In genomic region chr14:73861782-73862181, GRCm38 (mm10) we compare ENCODE assay signal across 18 mouse cellular contexts.
A peak's percentile ranks its signal among the peaks of the same experiment; 100 is the strongest.
DNase-seq lines count a peak whose midpoint lies in the region; ATAC-seq and TF ChIP-seq lines count a peak whose summit lies in the region.
"Had no signal": no experiment of that assay in that cellular context is flagged by ENCODE, and none has a peak within 500 bp of the region (broad histone marks: within the 10 kb centered on the region; RNA-seq: fewer than 3 reads in every experiment).

No protein-coding gene starts in this region.

- no peaks in the 10 kb centered on the region for H3K9me3 ChIP-seq in kidney, postnatal 0 days (replicated peaks; ENCODE audit: low read length)
- no peaks in the 10 kb centered on the region for H3K9me3 ChIP-seq in limb, embryonic 10.5 days (replicated peaks)
- H3K9me3 ChIP-seq: forebrain, embryonic 12.5 days; hindbrain, embryonic 13.5 days; midbrain, embryonic 13.5 days; stomach, embryonic 15.5 days had no signal

- intact Hi-C loops in gastrocnemius, postnatal 14 days (cut with DNase I; ENCODE audit: low total_unique reads) = no loop called here

- ATAC-seq in kidney, postnatal 0 days (replicated peaks; ENCODE audit: low FRiP score, low read depth) = no peak
- ATAC-seq in monocyte, adult 5-6 weeks (replicated peaks; ENCODE audit: insufficient number of reproducible peaks, low FRiP score, low TSS enrichment, poor library complexity, severe bottlenecking) = no peak
- ATAC-seq: midbrain, embryonic 13.5 days had no signal

- H3K4me1 ChIP-seq in kidney, postnatal 0 days (replicated peaks; ENCODE audit: insufficient read depth, low read length) = no peaks in the 10 kb centered on the region
- H3K4me1 ChIP-seq in limb, embryonic 10.5 days = no peaks in the 10 kb centered on the region
- H3K4me1 ChIP-seq: forebrain, embryonic 12.5 days; hindbrain, embryonic 13.5 days; midbrain, embryonic 13.5 days; stomach, embryonic 15.5 days had no signal

- TF ChIP-seq CTCF in kidney, postnatal 0 days (IDR thresholded peaks at IDR 0.05; ENCODE audit: low read depth) = no peak

- H3K9ac ChIP-seq in kidney, postnatal 0 days (ENCODE audit: low read depth, low read length) = no peak overlapping the region
- H3K9ac ChIP-seq: forebrain, embryonic 12.5 days; hindbrain, embryonic 13.5 days; midbrain, embryonic 13.5 days; stomach, embryonic 15.5 days had no signal

- WGBS in kidney, postnatal 0 days = 30% methylated on average over 2 of the region's 2 CpGs
- WGBS in limb, embryonic 10.5 days = 45% methylated on average over 2 of the region's 2 CpGs

- H3K36me3 ChIP-seq in kidney, postnatal 0 days (ENCODE audit: insufficient read depth, low read length) = no peaks in the 10 kb centered on the region
- H3K36me3 ChIP-seq in limb, embryonic 10.5 days = no peaks in the 10 kb centered on the region
- H3K36me3 ChIP-seq: forebrain, embryonic 12.5 days; hindbrain, embryonic 13.5 days; midbrain, embryonic 13.5 days; stomach, embryonic 15.5 days had no signal

- no peaks in the 10 kb centered on the region for H3K27me3 ChIP-seq in kidney, postnatal 0 days (ENCODE audit: insufficient read depth, low read length)
- no peaks in the 10 kb centered on the region for H3K27me3 ChIP-seq in limb, embryonic 10.5 days (ENCODE audit: low read depth, poor library complexity, severe bottlenecking)
- H3K27me3 ChIP-seq: forebrain, embryonic 12.5 days; hindbrain, embryonic 13.5 days; midbrain, embryonic 13.5 days; stomach, embryonic 15.5 days had no signal

- no peak overlapping the region for H3K4me2 ChIP-seq in kidney, postnatal 0 days (ENCODE audit: low read length)
- H3K4me2 ChIP-seq: forebrain, embryonic 12.5 days; hindbrain, embryonic 13.5 days; liver, embryonic 11.5 days; midbrain, embryonic 13.5 days; stomach, embryonic 15.5 days had no signal

- H3K27ac ChIP-seq in kidney, postnatal 0 days = no peak overlapping the region
- no peak overlapping the region for H3K27ac ChIP-seq in limb, embryonic 10.5 days
- H3K27ac ChIP-seq: forebrain, embryonic 12.5 days; hindbrain, embryonic 13.5 days; macrophage; midbrain, embryonic 13.5 days; stomach, embryonic 15.5 days had no signal

- DNase-seq in adrenal gland, postnatal 14 days = peak; percentile 5
- no peak for DNase-seq in adrenal gland, postnatal 36 days
- peak; percentile 38 for DNase-seq in kidney, postnatal 0 days (ENCODE audit: low spot score)
- DNase-seq in kidney, adult 11 months = no peak
- peak; percentile 10 for DNase-seq in adipocyte (ENCODE audit: low spot score)
- peak; percentile 35 for DNase-seq in limb, embryonic 10.5 days (ENCODE audit: low spot score)
- DNase-seq in gastrocnemius, postnatal 14 days = no peak
- DNase-seq: cerebellum, adult 11-12 months; cerebellum, postnatal 25 days; kidney, adult 18-20 months; lung, adult 2 months had no signal

- no peak overlapping the region for H3K4me3 ChIP-seq in kidney, postnatal 0 days (replicated peaks; ENCODE audit: low read depth, low read length)
- no peak overlapping the region for H3K4me3 ChIP-seq in limb, embryonic 10.5 days
- H3K4me3 ChIP-seq: forebrain, embryonic 12.5 days; hindbrain, embryonic 13.5 days; midbrain, embryonic 13.5 days; stomach, embryonic 15.5 days had no signal

Comparison
In these comparisons a context has a peak if more than half of its experiments do, and no peak if none do; other contexts are left out.
1. DNase-seq: peak in adrenal gland, postnatal 14 days (single experiment), kidney, postnatal 0 days (single experiment), adipocyte (single experiment) and limb, embryonic 10.5 days (single experiment); none in adrenal gland, postnatal 36 days (0 of 2), kidney, adult 11 months (single experiment) and gastrocnemius, postnatal 14 days (single experiment).